In genomic region chr6:14504171-14504570, GRCm38 (mm10) we compare ENCODE assay signal across 8 mouse cellular contexts.
A peak's percentile ranks its signal among the peaks of the same experiment; 100 is the strongest.
DNase-seq lines count a peak whose midpoint lies in the region; ATAC-seq and TF ChIP-seq lines count a peak whose summit lies in the region.

No protein-coding gene starts in this region.

- H3K4me1 ChIP-seq in forebrain, postnatal 0 days (ENCODE audit: insufficient read depth): no peaks in the 10 kb centered on the region
- no peaks in the 10 kb centered on the region for H3K4me1 ChIP-seq in midbrain, embryonic 16.5 days (ENCODE audit: control insufficient read depth, insufficient read depth, low read length)

- no peak overlapping the region for H3K27ac ChIP-seq in forebrain, postnatal 0 days (ENCODE audit: low read depth, low read length)
- no peak overlapping the region for H3K27ac ChIP-seq in midbrain, embryonic 16.5 days (ENCODE audit: low read length)

- no peak for DNase-seq in cerebellum, adult 11-12 months
- peak; percentile 41 for DNase-seq in testis, postnatal 10 days (ENCODE audit: low spot score)
- no peak for DNase-seq in testis, postnatal 14 days (ENCODE audit: low spot score)
- peak; percentile 88 for DNase-seq in forebrain, postnatal 0 days
- peak; percentile 41 for DNase-seq in layer of hippocampus, adult 9-10 months (ENCODE audit: low spot score)

- H3K27me3 ChIP-seq in forebrain, postnatal 0 days (ENCODE audit: insufficient read depth, low read length): no peaks in the 10 kb centered on the region
- H3K27me3 ChIP-seq in midbrain, embryonic 16.5 days (ENCODE audit: control insufficient read depth, insufficient read depth, low read depth, low read length): no peaks in the 10 kb centered on the region

- no peak overlapping the region for H3K9ac ChIP-seq in forebrain, postnatal 0 days
- no peak overlapping the region for H3K9ac ChIP-seq in midbrain, embryonic 16.5 days (ENCODE audit: low read depth, low read length)

- peak; percentile 87 for ATAC-seq in cerebellum, adult (ENCODE audit: insufficient number of reproducible peaks, low FRiP score, low TSS enrichment)
- ATAC-seq in forebrain, postnatal 0 days: peak; percentile 80
- peak; percentile 86 for ATAC-seq in midbrain, embryonic 16.5 days
- no peak for ATAC-seq in erythroblast, adult 5-6 weeks (replicated peaks; ENCODE audit: low FRiP score, poor library complexity, severe bottlenecking)

- peak; percentile 89 for TF ChIP-seq CTCF in forebrain, postnatal 0 days (IDR thresholded peaks at IDR 0.05; ENCODE audit: low read depth)

- H3K36me3 ChIP-seq in forebrain, postnatal 0 days (ENCODE audit: insufficient read depth): no peaks in the 10 kb centered on the region
- H3K36me3 ChIP-seq in midbrain, embryonic 16.5 days (ENCODE audit: control insufficient read depth, insufficient read depth, low read length): no peaks in the 10 kb centered on the region

- no peaks in the 10 kb centered on the region for H3K9me3 ChIP-seq in forebrain, postnatal 0 days (ENCODE audit: low read length)
- no peaks in the 10 kb centered on the region for H3K9me3 ChIP-seq in midbrain, embryonic 16.5 days (replicated peaks; ENCODE audit: control insufficient read depth, low read length, poor library complexity, severe bottlenecking)

- no peak overlapping the region for H3K4me2 ChIP-seq in forebrain, postnatal 0 days (ENCODE audit: low read depth)
- H3K4me2 ChIP-seq in midbrain, embryonic 16.5 days (ENCODE audit: low read length): no peak overlapping the region

- no peak overlapping the region for H3K4me3 ChIP-seq in forebrain, postnatal 0 days (ENCODE audit: low read depth, low read length)
- no peak overlapping the region for H3K4me3 ChIP-seq in midbrain, embryonic 16.5 days (ENCODE audit: low read depth, low read length)

- WGBS in forebrain, postnatal 0 days: 6% methylated on average over 1 of the region's 1 CpGs
- WGBS in midbrain, embryonic 16.5 days: 40% methylated on average over 1 of the region's 1 CpGs

Comparison
In these comparisons a context has a peak if more than half of its experiments do, and no peak if none do; other contexts are left out.
1. DNase-seq: peak in testis, postnatal 10 days (single experiment), forebrain, postnatal 0 days (single experiment) and layer of hippocampus, adult 9-10 months (single experiment); none in cerebellum, adult 11-12 months (single experiment) and testis, postnatal 14 days (single experiment).